Mouse (Mus musculus): ENCODE data around the gene Plekha4. TPM values are rescaled to one million over a fixed set of nuclear protein-coding genes. Genes with fewer than 3 reads are reported as not detected.
A peak's percentile ranks its signal among the peaks of the same experiment; 100 is the strongest.

The Plekha4 gene
- polyA plus RNA-seq, 1 experiment from 2014 or later = 0.04 TPM

DNA sequence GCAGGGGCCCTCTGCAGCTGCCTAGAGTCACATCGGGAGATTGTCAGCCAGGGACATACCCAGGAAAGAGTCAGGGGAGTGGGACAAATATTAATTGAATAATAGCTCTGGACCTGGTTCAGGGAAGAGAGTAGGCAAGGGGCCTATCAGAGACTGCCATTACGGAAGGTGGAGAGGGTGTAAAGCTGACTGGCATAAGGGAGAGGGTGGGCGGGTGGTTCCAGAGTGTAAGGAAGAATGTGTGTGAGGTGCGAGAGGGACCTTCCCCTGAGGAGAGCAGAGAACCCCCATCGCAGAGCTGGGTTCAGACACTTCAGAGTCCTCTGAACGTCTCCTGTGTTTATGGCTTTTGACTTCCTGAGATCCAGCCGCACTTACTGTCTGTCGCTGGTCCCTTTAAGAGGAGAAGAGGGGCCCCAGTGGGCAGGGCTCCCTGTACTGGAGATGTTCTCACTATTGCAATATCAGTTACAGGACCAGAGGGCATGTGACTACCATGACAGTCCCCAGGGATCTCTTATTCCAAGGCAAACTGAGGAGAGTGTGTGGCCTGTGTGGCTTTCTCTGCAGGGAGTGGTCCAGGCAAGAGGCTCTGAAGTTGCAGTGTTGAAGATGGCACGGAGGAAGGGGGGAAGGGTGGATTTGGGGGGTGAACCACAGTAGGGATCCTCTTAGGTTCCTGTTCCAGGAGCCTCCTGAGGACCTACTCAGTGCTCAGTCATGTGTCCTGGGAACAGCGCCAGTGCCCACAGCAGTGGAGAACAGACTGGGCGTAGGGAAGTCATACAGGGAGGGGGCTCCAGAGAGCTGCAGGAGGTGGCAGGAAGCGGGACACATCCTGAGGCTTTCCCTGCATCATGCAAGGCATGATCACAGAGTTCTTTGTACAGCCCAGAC, 35.7 kb downstream of the Plekha4 start:
- WGBS (ENCODE audit: missing documents) = 39% methylated on average over 12 of the region's 12 CpGs
- Histone ChIP-seq H3K79me2 (ENCODE audit: inconsistent target) (no peaks in the 10 kb centered on the region), H3K4me3 (ENCODE audit: inconsistent target) (no peak overlapping the region), H3K36me3 (ENCODE audit: inconsistent target) (no peaks in the 10 kb centered on the region), H3K27ac (peak overlapping the region; percentile 33)

DNA sequence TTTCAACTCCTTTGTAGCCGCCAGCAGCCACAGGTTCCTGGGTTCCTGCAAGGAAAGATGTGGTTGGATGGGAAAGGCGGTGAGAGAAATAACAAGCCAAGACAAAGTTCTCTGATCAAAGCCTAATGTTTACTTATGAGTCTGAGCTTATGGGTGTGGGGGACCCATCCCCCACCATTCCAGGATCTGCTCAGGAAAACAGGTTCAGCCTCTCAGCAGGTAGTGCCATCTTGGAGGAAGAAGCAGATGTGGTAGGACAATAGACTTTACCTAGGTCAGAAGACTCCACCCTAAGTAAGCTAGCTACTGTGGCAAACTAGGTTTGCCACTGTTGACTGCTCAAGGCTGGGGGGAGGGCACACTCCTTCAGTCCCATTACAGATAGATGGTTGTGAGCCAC, 38.7 kb downstream of the Plekha4 start:
- no peaks in the 10 kb centered on the region for H3K79me2 ChIP-seq (ENCODE audit: inconsistent target)
- H3K27ac ChIP-seq = no peak overlapping the region
- H3K36me3 ChIP-seq (ENCODE audit: inconsistent target) = no peaks in the 10 kb centered on the region
- no peak overlapping the region for H3K4me3 ChIP-seq (ENCODE audit: inconsistent target)
- WGBS (ENCODE audit: missing documents) = 95% methylated on average over 2 of the region's 2 CpGs

GRCm38 (mm10) chr7:45565446-45565845, 39.3 kb downstream of the Plekha4 start:
- Histone ChIP-seq H3K4me3 (ENCODE audit: inconsistent target) (no peak overlapping the region), H3K36me3 (ENCODE audit: inconsistent target) (no peaks in the 10 kb centered on the region), H3K27ac (no peak overlapping the region), H3K79me2 (ENCODE audit: inconsistent target) (peaks cover 1% of the 10 kb centered on the region; the same call in 1 of the 2 replicates)
- 91% methylated on average over 9 of the region's 9 CpGs for WGBS (ENCODE audit: missing documents)

DNA sequence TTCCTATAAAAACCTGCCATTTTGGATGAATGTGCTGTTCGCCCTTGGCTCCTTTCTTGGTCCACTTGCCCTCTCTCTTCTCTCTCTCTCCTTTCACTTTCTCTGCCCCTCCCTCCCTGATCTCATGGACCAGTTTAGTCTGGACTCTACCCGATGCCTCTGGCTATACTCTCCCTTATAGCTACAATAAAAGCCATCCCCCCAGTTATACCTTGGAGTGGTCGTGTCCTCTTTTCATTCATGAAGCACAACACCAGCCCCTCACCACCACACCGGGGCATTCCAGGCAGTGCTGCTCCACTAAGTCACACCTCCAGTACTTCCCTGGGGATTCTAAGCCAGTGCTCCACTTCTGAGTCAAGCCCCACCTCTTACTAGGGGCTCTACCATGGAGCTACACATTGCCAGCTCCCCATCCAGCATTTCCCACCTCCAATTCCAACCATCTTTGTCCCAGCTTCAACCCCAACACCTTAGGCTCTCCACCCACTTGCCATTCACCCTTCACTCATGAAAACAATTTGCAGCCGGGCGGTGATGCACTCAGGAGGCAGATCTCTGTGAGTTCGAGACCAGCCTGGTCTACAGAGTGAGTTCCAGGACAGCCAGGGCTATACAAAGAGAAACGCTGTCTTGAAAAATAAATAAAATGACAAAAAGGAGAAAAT, 41.1 kb downstream of the Plekha4 start:
- WGBS (ENCODE audit: missing documents) = 95% methylated on average over 8 of the region's 8 CpGs

GRCm38 (mm10) chr7:45567780-45568516, 41.8 kb downstream of the Plekha4 start:
- WGBS (ENCODE audit: missing documents) = 2% methylated on average over 24 of the region's 24 CpGs
- H3K79me2 ChIP-seq (ENCODE audit: inconsistent target) = peaks cover 26% of the 10 kb centered on the region
- H3K4me3 ChIP-seq (ENCODE audit: inconsistent target) = peak overlapping the region; percentile 11; the same call in 1 of the 2 replicates
- peak overlapping the region; percentile 63 for H3K27ac ChIP-seq
- H3K36me3 ChIP-seq (ENCODE audit: inconsistent target) = no peaks in the 10 kb centered on the region

More for the DNA sequence above, 41.1 kb downstream of the Plekha4 start:
- Histone ChIP-seq H3K79me2 (ENCODE audit: inconsistent target) (peaks cover 19% of the 10 kb centered on the region), H3K36me3 (ENCODE audit: inconsistent target) (no peaks in the 10 kb centered on the region), H3K4me3 (ENCODE audit: inconsistent target) (no peak overlapping the region; the same call in 1 of the 2 replicates), H3K27ac (peak overlapping the region; percentile 63)

DNA sequence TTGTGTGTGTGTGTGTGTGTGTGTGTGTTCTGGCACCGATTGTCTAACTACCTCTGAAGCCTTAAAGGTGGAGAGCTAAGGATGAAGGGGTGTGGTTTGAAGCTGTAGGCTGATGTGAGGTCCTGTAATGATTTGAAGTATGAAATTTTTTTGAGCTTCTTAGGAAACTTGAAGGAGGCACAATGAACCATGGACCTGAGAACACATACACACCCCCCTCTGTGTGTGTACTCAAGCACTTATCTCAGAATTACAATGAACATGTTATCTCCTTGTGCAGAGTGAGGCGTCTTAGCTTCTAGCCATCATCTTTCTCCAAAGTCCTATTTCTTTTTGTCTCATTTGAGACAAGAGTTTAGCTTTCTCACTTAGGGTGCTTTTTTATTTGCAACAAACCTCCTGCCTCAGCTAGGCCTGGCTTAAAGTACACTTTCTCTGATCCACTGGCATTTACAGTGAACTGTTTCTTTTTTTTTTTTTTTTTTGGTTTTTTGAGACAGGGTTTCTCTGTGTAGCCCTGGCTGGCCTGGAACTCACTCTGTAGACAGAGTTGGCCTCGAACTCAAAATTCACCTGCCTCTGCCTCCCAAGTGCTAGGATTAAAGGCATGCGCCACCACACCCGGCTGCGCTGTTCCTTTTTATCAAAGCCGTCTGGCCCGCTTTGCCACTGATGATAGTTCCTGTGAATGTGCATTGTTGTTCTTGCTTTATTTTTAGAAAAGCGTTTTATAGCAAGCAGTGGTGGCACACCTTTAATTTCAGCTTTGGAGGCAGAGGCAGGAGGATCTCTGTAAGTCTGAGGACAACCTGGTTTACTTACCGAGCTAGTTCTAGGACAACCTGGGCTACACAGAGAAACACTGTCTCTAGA, 42.7 kb downstream of the Plekha4 start:
- Histone ChIP-seq H3K4me3 (ENCODE audit: inconsistent target) (peak overlapping the region; percentile 11; the same call in 1 of the 2 replicates), H3K27ac (peak overlapping the region; percentile 24; the same call in 1 of the 2 replicates), H3K36me3 (ENCODE audit: inconsistent target) (no peaks in the 10 kb centered on the region), H3K79me2 (ENCODE audit: inconsistent target) (peaks cover 35% of the 10 kb centered on the region)
- 85% methylated on average over 10 of the region's 10 CpGs for whole genome bisulfite sequencing (ENCODE audit: missing documents)

DNA sequence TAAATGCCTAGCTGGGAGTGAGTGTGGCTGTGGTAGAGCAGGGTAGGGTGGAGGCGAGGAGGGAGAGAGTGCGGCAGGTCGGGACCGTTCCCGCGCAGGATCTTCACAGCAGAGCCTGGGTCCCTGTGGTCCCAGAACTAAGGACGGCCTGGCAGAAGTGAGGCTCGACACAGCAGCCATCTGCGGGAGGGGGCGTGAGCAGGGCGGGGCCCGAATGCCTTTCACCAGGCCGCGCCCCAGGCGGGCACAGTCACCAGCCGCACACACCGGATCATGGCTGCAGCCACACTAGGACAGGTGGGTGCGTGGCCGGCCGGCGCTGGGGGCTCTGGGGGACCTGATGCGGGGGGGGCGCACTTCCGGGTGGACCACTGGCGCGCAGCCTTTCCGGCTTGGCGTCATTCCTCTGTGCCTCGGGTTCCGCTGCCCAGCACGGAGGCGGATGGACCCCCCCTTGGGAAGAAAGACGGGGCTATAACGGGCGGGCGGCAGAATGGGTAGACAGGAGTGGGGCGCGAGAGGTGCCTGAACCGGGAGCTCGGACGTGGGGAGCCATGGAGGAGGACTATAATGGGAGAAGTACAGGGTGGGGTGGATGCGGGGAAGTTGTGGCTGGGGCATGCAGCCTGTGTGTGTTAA, 44.1 kb downstream of the Plekha4 start, which contains the start of gene Bcat2:
Gene Bcat2, plus strand, starts transcription at position 51 of the 639 bp plus-strand sequence.
- 2% methylated on average over 21 of the region's 42 CpGs for WGBS (ENCODE audit: missing documents)
- Histone ChIP-seq H3K27ac (peak within 1 kb of the TSS; percentile 53), H3K4me3 (ENCODE audit: inconsistent target) (peak within 1 kb of the TSS; percentile 80), H3K79me2 (ENCODE audit: inconsistent target) (peaks cover 48% of the 10 kb centered on the region), H3K36me3 (ENCODE audit: inconsistent target) (peaks cover 3% of the 10 kb centered on the region; the same call in 1 of the 2 replicates)

GRCm38 (mm10) chr7:45571966-45572365, 45.8 kb downstream of the Plekha4 start:
- peaks cover 48% of the 10 kb centered on the region for H3K79me2 ChIP-seq (ENCODE audit: inconsistent target)
- no peak overlapping the region for H3K4me3 ChIP-seq (ENCODE audit: inconsistent target)
- H3K36me3 ChIP-seq (ENCODE audit: inconsistent target) = peaks cover 20% of the 10 kb centered on the region
- no peak overlapping the region for H3K27ac ChIP-seq
- WGBS (ENCODE audit: missing documents) = 20% methylated on average over 1 of the region's 1 CpGs

- Histone ChIP-seq H3K79me2 (ENCODE audit: inconsistent target) (peaks cover 48% of the 10 kb centered on the region), H3K36me3 (ENCODE audit: inconsistent target) (peaks cover 32% of the 10 kb centered on the region), H3K4me3 (ENCODE audit: inconsistent target) (no peak overlapping the region), H3K27ac (no peak overlapping the region)
- 94% methylated on average over 8 of the region's 8 CpGs for WGBS (ENCODE audit: missing documents)
Observed at GRCm38 (mm10) chr7:45573954-45574353, 47.8 kb downstream of the Plekha4 start.

GRCm38 (mm10) chr7:45574472-45575379, 48.6 kb downstream of the Plekha4 start:
- Histone ChIP-seq H3K27ac (no peak overlapping the region), H3K4me3 (ENCODE audit: inconsistent target) (no peak overlapping the region), H3K79me2 (ENCODE audit: inconsistent target) (peaks cover 48% of the 10 kb centered on the region), H3K36me3 (ENCODE audit: inconsistent target) (peaks cover 35% of the 10 kb centered on the region)
- WGBS (ENCODE audit: missing documents) = 92% methylated on average over 15 of the region's 15 CpGs

GRCm38 (mm10) chr7:45585923-45586322, 59.8 kb downstream of the Plekha4 start:
- H3K79me2 ChIP-seq (ENCODE audit: inconsistent target) = no peaks in the 10 kb centered on the region
- H3K27ac ChIP-seq = no peak overlapping the region
- WGBS (ENCODE audit: missing documents) = 90% methylated on average over 6 of the region's 6 CpGs
- peaks cover 38% of the 10 kb centered on the region for H3K36me3 ChIP-seq (ENCODE audit: inconsistent target)
- no peak overlapping the region for H3K4me3 ChIP-seq (ENCODE audit: inconsistent target)

Data from macrophage (primary cell).